Mouse (Mus musculus) intestine, embryonic 16.5 days (tissue): ENCODE data around the gene Arhgef1. TPM values are rescaled to one million over a fixed set of nuclear protein-coding genes. Genes with fewer than 3 reads are reported as not detected.

Source experiments
- ATAC-seq: fragments of 200-750 bp; cut with Nextera tagmentation; 2 replicates; pipeline ENCODE4 v1.8.0; 2017; ENCODE audit warnings: moderate TSS enrichment, moderate library complexity
- H3K27ac ChIP-seq: fragments of 300-500 bp; sonication (generic); 2 replicates; pipeline ENCODE4 v1.5.1; 2014; ENCODE audit warnings: mild to moderate bottlenecking, low read length
- H3K27me3 ChIP-seq: fragments of 300-500 bp; sonication (generic); replicated peaks from 2 replicates; pipeline ENCODE4 v1.6.1; 2014; ENCODE audit warnings: low read length, control low read depth, mixed read lengths; ENCODE audit not compliant: control insufficient read depth, insufficient read depth
- H3K36me3 ChIP-seq: fragments of 300-500 bp; sonication (generic); 2 replicates; pipeline ENCODE4 v1.6.1; 2014; ENCODE audit warnings: low read length, control low read depth; ENCODE audit not compliant: control insufficient read depth, insufficient read depth
- H3K4me1 ChIP-seq: fragments of 300-500 bp; sonication (generic); 2 replicates; pipeline ENCODE4 v1.6.1; 2014; ENCODE audit warnings: low read length, control low read depth, mixed read lengths; ENCODE audit not compliant: control insufficient read depth, insufficient read depth
- H3K4me2 ChIP-seq: fragments of 300-500 bp; sonication (generic); 2 replicates; pipeline ENCODE4 v1.6.1; 2014; ENCODE audit warnings: low read depth, low read length, control low read depth
- H3K4me3 ChIP-seq: fragments of 300-500 bp; sonication (generic); 2 replicates; pipeline ENCODE4 v1.5.1; 2014; ENCODE audit warnings: mild to moderate bottlenecking, low read length
- H3K9ac ChIP-seq: fragments of 300-500 bp; sonication (generic); 2 replicates; pipeline ENCODE4 v1.6.1; 2014; ENCODE audit warnings: low read depth, low read length
- H3K9me3 ChIP-seq: fragments of 300-500 bp; sonication (generic); 2 replicates; pipeline ENCODE4 v1.6.1; 2016; ENCODE audit warnings: low read length, control low read depth; ENCODE audit not compliant: control insufficient read depth
- WGBS: fragments of 180-500 bp; shearing (Covaris S2); extraction: QIAGEN DNeasy Blood & Tissue Kit; methylation state at CpG from one replicate; pipeline ENCODE4 v1.1.7; 2014; 5-methylcytosine and 5-hydroxymethylcytosine counted together
- polyA plus RNA-seq: library from polyadenylated mRNA; unstranded; fragments of >200 nt; fragmentation: Nextera tagmentation; extraction: Ambion mirVana; gene quantifications from 2 replicates; pipeline ENCODE4 v1.2.1, GENCODE M21; 2015

Arhgef1 gene
- 69.1 and 71.3 TPM in 2 replicates for polyA plus RNA-seq

DNA sequence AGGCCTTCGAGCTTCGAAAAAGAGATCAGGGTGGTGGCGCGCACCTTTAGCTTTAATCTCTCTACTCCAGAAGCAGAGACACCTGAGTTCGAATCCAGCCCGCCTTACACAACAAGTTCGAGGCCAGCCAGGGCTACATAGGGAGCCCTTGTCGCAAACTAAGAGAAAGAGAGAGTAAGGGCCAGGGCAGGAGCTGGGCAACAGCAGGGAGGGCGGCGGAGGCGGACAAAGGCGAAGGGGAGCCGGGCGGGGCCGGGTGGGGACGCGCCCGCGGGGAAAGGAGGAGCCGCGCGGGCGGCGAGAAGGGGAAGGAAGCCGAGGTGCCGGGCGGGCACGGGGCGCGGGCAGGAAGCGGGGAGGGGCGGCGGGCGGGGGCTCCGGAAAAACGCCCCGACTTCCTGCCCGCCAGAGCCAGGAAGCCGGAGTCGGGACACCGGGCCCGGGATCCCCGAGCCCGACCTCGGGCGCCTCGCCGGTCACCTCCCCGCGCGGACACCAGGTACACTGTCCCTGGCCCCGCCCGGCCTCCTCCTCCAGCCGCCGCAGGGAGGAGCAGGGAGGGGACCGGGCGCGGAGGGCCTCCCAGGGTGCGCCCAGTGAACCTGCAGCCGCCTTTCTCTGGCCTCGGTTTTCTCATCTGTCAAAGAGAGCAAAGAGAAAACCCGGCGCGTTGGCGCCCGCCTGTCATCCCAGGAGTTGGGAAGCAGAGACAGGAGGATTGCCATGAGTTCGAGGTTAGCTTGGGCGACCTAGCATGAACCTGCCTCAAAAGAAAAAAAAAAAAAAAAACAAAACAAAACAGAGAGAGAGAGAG lies at the start of gene Arhgef1:
Gene Arhgef1 (plus strand): TSS at position 283 of the 814 bp plus-strand sequence.
- no peaks in the 10 kb centered on the region for H3K9me3 ChIP-seq
- peaks cover 29% of the 10 kb centered on the region for H3K4me1 ChIP-seq
- H3K27me3 ChIP-seq = no peaks in the 10 kb centered on the region
- H3K4me2 ChIP-seq = peak within 1 kb of the TSS; percentile 83
- WGBS = 4% methylated on average over 48 of the region's 68 CpGs
- peak within 1 kb of the TSS; percentile 90 for H3K9ac ChIP-seq
- peak within 1 kb of the TSS; percentile 90 for H3K27ac ChIP-seq
- no peaks in the 10 kb centered on the region for H3K36me3 ChIP-seq
- peak within 1 kb of the TSS; percentile 76 for H3K4me3 ChIP-seq
- peak; percentile 55 for ATAC-seq

- H3K36me3 ChIP-seq = no peaks in the 10 kb centered on the region
- ATAC-seq = peak; percentile 43
- H3K9me3 ChIP-seq = no peaks in the 10 kb centered on the region
- no peak overlapping the region for H3K4me3 ChIP-seq
- H3K9ac ChIP-seq = no peak overlapping the region
- H3K4me2 ChIP-seq = no peak overlapping the region
- H3K4me1 ChIP-seq = 0 out of 2 replicates have a peak, but pooled peaks cover 2% of the 10 kb centered on the region
- H3K27me3 ChIP-seq = no peaks in the 10 kb centered on the region
- no peak overlapping the region for H3K27ac ChIP-seq
Measured at GRCm38 (mm10) chr7:24853233-24853563, 49.5 kb upstream of the Arhgef1 start.

DNA sequence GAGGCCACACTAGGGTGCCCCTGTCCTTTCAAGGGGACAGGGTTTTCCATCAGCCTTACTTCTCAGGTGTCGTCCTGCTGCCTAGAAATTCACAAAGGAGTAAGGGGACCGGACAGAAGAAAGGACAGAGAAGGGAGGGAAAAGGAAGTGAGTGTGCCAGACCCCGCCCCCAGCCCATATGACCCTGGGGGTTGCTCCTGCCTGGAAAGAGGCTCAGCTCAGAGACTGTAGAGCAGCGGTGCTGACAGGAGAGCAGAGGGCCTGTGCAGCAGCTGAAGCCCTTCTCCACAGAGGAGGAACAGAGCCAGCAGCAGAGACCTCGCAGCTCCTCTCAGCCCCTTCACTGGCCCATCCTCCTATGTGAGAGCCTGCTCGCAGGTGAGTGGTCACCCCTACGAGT lies 49.0 kb upstream of the Arhgef1 start:
- H3K27ac ChIP-seq = no peak overlapping the region
- no peak overlapping the region for H3K4me2 ChIP-seq
- H3K4me3 ChIP-seq = no peak overlapping the region
- no peaks in the 10 kb centered on the region for H3K36me3 ChIP-seq
- no peak for ATAC-seq
- H3K4me1 ChIP-seq = 0 out of 2 replicates have a peak, but pooled peaks cover 2% of the 10 kb centered on the region
- H3K27me3 ChIP-seq = no peaks in the 10 kb centered on the region
- 30% methylated on average over 7 of the region's 7 CpGs for WGBS
- H3K9ac ChIP-seq = peak overlapping the region; percentile 11; the same call in 1 of the 2 replicates
- no peaks in the 10 kb centered on the region for H3K9me3 ChIP-seq

DNA sequence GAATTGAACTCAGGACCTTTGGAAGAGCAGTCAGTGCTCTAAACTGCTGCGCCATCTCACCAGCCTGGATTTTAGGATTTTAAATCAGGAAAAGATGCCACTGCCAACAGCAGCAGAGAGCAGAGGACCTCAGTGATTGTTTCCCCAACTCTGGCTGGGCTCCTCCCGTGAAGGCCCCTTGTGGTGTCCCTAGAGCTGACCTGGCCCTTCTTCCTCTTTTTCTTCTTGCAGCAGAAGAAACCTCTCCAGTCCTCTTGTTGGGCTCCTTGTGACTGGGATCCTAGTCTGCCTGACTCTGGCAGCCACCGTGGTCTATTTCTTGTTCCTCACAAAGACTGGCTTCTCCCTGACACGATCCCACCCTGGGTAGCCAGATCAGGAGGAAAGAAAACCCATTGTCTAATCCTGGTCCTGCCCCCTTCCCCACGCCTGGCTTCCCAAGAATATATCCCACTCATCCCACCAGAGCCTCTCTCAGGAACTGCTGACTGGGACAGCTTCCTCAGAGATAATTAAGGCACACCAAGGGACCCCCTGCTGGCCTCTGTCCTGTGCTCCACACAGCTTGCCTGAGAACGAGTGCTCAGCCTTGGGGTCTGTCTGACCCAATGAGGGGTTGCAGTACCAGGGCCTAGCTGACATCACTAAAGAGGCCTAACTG lies 46.1 kb upstream of the Arhgef1 start:
- H3K4me2 ChIP-seq = no peak overlapping the region
- no peak overlapping the region for H3K4me3 ChIP-seq
- H3K27me3 ChIP-seq = no peaks in the 10 kb centered on the region
- no peaks in the 10 kb centered on the region for H3K4me1 ChIP-seq
- no peak for ATAC-seq
- WGBS = 50% methylated on average over 6 of the region's 6 CpGs
- no peaks in the 10 kb centered on the region for H3K36me3 ChIP-seq
- no peaks in the 10 kb centered on the region for H3K9me3 ChIP-seq
- no peak overlapping the region for H3K27ac ChIP-seq
- no peak overlapping the region for H3K9ac ChIP-seq

DNA sequence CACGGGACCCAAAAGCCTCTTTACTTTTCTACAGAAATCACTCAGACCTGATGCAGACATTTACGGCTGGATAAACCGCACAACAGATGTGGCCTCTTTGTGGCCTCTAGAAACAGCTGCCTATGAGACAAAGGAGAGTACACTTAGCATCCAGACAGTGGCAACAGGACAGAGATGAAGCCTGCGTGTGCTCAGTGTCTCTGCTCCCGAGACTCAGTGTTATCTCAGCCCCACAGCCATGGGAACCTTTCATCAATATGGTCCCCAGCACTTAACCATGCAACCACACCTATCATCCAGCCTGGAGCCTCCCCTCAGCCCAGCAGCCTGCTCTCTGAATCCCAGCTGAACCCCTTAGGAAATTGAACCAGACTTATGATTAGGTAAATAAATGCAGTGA lies 43.5 kb upstream of the Arhgef1 start:
- WGBS = 72% methylated on average over 5 of the region's 5 CpGs
- Histone ChIP-seq H3K9me3 (no peaks in the 10 kb centered on the region), H3K36me3 (no peaks in the 10 kb centered on the region), H3K27me3 (no peaks in the 10 kb centered on the region), H3K4me3 (no peak overlapping the region), H3K4me2 (no peak overlapping the region), H3K27ac (no peak overlapping the region), H3K9ac (no peak overlapping the region), H3K4me1 (no peaks in the 10 kb centered on the region)
- ATAC-seq = no peak

DNA sequence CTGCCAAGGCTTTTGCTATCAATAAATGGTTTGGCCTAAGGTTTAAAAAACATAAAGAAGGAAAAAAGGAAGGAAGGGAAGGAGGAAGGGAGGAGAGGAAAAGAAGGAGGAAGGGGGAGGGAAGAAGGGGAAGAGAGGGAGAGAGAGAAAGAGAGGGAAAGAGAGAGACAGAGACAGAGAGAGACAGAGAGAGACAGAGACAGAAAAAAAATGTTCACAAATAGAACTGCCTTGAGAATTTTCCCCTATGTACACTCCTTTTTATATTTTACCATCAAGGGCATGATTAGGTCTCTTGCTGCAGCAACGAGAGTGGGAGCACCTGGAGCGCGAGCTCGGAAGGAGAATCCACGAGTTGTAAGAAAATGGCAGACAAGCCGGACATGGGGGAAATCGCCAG lies 40.8 kb upstream of the Arhgef1 start, which contains the start of gene Gm9844:
Gene Gm9844 (plus strand): TSS at position 301 of the 400 bp plus-strand sequence.
- no peaks in the 10 kb centered on the region for H3K36me3 ChIP-seq
- no peak within 1 kb of the TSS for H3K4me2 ChIP-seq
- H3K9me3 ChIP-seq = no peaks in the 10 kb centered on the region
- ATAC-seq = no peak
- WGBS = 87% methylated on average over 7 of the region's 7 CpGs
- no peaks in the 10 kb centered on the region for H3K4me1 ChIP-seq
- H3K9ac ChIP-seq = no peak within 1 kb of the TSS
- no peak within 1 kb of the TSS for H3K4me3 ChIP-seq
- H3K27ac ChIP-seq = no peak within 1 kb of the TSS
- H3K27me3 ChIP-seq = no peaks in the 10 kb centered on the region

- Histone ChIP-seq H3K4me2 (no peak overlapping the region), H3K36me3 (no peaks in the 10 kb centered on the region), H3K4me3 (no peak overlapping the region), H3K9ac (no peak overlapping the region), H3K27ac (no peak overlapping the region), H3K4me1 (no peaks in the 10 kb centered on the region), H3K9me3 (no peaks in the 10 kb centered on the region), H3K27me3 (no peaks in the 10 kb centered on the region)
- ATAC-seq = no peak
- 83% methylated on average over 4 of the region's 4 CpGs for WGBS
Measured at GRCm38 (mm10) chr7:24862853-24863252, 39.9 kb upstream of the Arhgef1 start.

- Histone ChIP-seq H3K36me3 (no peaks in the 10 kb centered on the region), H3K27me3 (no peaks in the 10 kb centered on the region), H3K9ac (no peak overlapping the region), H3K4me1 (no peaks in the 10 kb centered on the region), H3K27ac (no peak overlapping the region), H3K4me2 (no peak overlapping the region), H3K9me3 (no peaks in the 10 kb centered on the region), H3K4me3 (no peak overlapping the region)
- no peak for ATAC-seq
- 26% methylated on average over 6 of the region's 6 CpGs for WGBS
Measured at GRCm38 (mm10) chr7:24864156-24864555, 38.6 kb upstream of the Arhgef1 start.

DNA sequence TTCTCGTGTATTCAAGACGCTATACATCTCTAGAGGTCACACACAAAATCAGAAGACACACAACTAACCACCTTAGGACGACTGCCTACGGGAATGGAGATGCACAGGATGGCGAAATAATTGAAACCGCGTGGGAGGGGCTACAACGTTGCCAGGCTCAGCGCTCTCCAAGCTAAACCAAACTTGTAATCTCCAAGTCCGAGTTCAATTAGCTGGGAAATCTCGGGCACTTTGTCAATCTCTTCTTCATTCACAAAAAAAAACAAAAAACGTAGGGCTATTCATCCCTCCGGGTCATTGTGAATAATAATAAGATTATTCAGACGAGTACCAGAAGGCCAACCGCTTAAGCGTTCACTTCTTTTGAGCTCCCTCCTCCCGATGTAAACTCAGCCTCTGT lies 33.6 kb upstream of the Arhgef1 start:
- 62% methylated on average over 17 of the region's 17 CpGs for WGBS
- ATAC-seq = no peak

More for the DNA sequence above, 33.6 kb upstream of the Arhgef1 start:
- Histone ChIP-seq H3K9ac (no peak overlapping the region), H3K4me3 (no peak overlapping the region), H3K9me3 (peaks cover 4% of the 10 kb centered on the region; the same call in 1 of the 2 replicates), H3K27ac (no peak overlapping the region), H3K4me1 (no peaks in the 10 kb centered on the region), H3K27me3 (peaks cover 3% of the 10 kb centered on the region; the same call in 1 of the 2 replicates), H3K4me2 (no peak overlapping the region), H3K36me3 (no peaks in the 10 kb centered on the region)
